Mouse (Mus musculus) forebrain, embryonic 10.5 days (tissue): ENCODE measurements around the gene Gpr155. TPM values are rescaled to one million over a fixed set of nuclear protein-coding genes. Genes with fewer than 3 reads are reported as not detected.
A peak's percentile ranks its signal among the peaks of the same experiment; 100 is the strongest.

Source experiments
- DNase-seq: peaks from one replicate; pipeline ENCODE4 v3.0.0-alpha.2; 2017; ENCODE audit warnings: low spot score; ENCODE audit errors: extremely low spot score
- H3K27ac ChIP-seq: fragments of 300-500 bp; sonication (generic); 2 replicates; pipeline ENCODE4 v1.5.1; 2016; ENCODE audit warnings: mild to moderate bottlenecking
- H3K27me3 ChIP-seq: fragments of 300-500 bp; sonication (generic); 2 replicates; pipeline ENCODE4 v1.6.1; 2016; ENCODE audit warnings: mild to moderate bottlenecking; ENCODE audit not compliant: poor library complexity, severe bottlenecking
- H3K36me3 ChIP-seq: fragments of 300-500 bp; sonication (generic); replicated peaks from 2 replicates; pipeline ENCODE4 v1.6.1; 2016; ENCODE audit warnings: mild to moderate bottlenecking, moderate library complexity
- H3K4me1 ChIP-seq: fragments of 300-500 bp; sonication (generic); 2 replicates; pipeline ENCODE4 v1.6.1; 2016
- H3K4me3 ChIP-seq: fragments of 300-500 bp; sonication (generic); 2 replicates; pipeline ENCODE4 v1.5.1; 2016; ENCODE audit warnings: mild to moderate bottlenecking, moderate library complexity
- H3K9me3 ChIP-seq: fragments of 300-500 bp; sonication (generic); 2 replicates; pipeline ENCODE4 v1.6.1; 2016; ENCODE audit warnings: mild to moderate bottlenecking, moderate library complexity
- WGBS: fragments of 180-500 bp; shearing (Covaris S2); methylation state at CpG from one replicate; pipeline ENCODE4 v1.1.7; 2016; 5-methylcytosine and 5-hydroxymethylcytosine counted together
- polyA plus RNA-seq: library from polyadenylated mRNA; unstranded; fragments of >200 nt; fragmentation: Nextera tagmentation; extraction: Ambion mirVana; gene quantifications from 2 replicates; pipeline ENCODE4 v1.2.1, GENCODE M21; 2016

The Gpr155 gene
- polyA plus RNA-seq, 1 experiment from 2014 or later, result 2.2 TPM

GRCm38 (mm10) chr2:73380298-73380975, 5.9 kb downstream of the Gpr155 start:
- Histone ChIP-seq H3K9me3 (no peaks in the 10 kb centered on the region), H3K36me3 (no peaks in the 10 kb centered on the region), H3K4me3 (no peak overlapping the region), H3K27ac (no peak overlapping the region), H3K27me3 (peaks cover 21% of the 10 kb centered on the region), H3K4me1 (no peaks in the 10 kb centered on the region; the same call in 1 of the 2 replicates)
- no peak for DNase-seq
- WGBS, result 87% methylated on average over 9 of the region's 9 CpGs

GRCm38 (mm10) chr2:73379656-73380055, 6.7 kb downstream of the Gpr155 start:
- no peaks in the 10 kb centered on the region for H3K9me3 ChIP-seq
- H3K27ac ChIP-seq, result no peak overlapping the region
- H3K27me3 ChIP-seq, result peaks cover 13% of the 10 kb centered on the region
- no peaks in the 10 kb centered on the region for H3K36me3 ChIP-seq
- H3K4me3 ChIP-seq, result no peak overlapping the region
- WGBS, result 79% methylated on average over 5 of the region's 5 CpGs
- H3K4me1 ChIP-seq, result no peaks in the 10 kb centered on the region; the same call in 1 of the 2 replicates
- no peak for DNase-seq

GRCm38 (mm10) chr2:73378326-73378725, 8.0 kb downstream of the Gpr155 start:
- WGBS, result 89% methylated on average over 5 of the region's 5 CpGs
- Histone ChIP-seq H3K27ac (no peak overlapping the region), H3K9me3 (no peaks in the 10 kb centered on the region), H3K4me3 (no peak overlapping the region), H3K36me3 (no peaks in the 10 kb centered on the region), H3K4me1 (no peaks in the 10 kb centered on the region; the same call in 1 of the 2 replicates), H3K27me3 (no peaks in the 10 kb centered on the region; the same call in 1 of the 2 replicates)
- DNase-seq, result no peak

DNA sequence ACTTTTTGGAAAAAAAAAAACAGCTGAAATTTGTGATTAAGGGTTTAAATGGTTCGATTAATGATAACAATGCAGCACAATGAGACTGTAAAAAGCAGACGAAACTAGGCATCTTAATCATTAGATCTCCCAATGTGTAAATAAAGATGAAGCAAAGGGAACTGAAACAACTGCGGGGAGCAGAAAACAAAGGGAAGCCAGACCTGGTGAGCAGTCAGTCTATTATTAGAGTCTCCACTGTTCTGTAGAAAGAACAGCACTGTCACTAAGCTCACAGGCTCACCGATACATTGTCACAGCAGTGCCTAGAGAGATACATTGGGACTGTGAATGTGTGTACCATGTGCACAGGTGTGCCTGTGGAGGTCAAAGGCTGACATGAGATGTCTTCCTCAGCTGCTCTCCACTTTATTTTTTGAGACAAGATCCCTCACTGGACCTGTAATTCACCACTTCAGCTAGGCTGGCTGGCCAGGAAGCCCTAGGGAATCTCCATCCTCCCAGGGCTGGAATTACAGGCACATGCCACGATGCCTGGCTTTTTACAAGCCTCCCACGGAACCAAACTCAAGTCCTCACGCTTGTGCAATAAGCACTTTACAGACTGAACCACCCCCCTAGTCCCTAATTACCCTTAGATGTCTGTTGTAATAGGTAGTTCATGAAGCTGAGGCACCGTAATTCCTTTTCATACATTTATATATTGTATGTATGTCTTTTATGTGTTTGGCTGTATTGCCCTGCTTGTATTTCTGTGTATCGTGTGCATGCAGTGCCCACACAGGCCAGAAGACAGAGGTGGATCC, 14.6 kb downstream of the Gpr155 start:
- no peaks in the 10 kb centered on the region for H3K9me3 ChIP-seq
- no peak overlapping the region for H3K27ac ChIP-seq
- no peaks in the 10 kb centered on the region; the same call in 1 of the 2 replicates for H3K27me3 ChIP-seq
- DNase-seq, result no peak
- 79% methylated on average over 9 of the region's 9 CpGs for WGBS
- no peak overlapping the region for H3K4me3 ChIP-seq
- no peaks in the 10 kb centered on the region for H3K4me1 ChIP-seq
- no peaks in the 10 kb centered on the region for H3K36me3 ChIP-seq

- DNase-seq, result no peak
- Histone ChIP-seq H3K27me3 (no peaks in the 10 kb centered on the region), H3K36me3 (no peaks in the 10 kb centered on the region), H3K9me3 (no peaks in the 10 kb centered on the region), H3K4me3 (no peak overlapping the region), H3K4me1 (no peaks in the 10 kb centered on the region), H3K27ac (no peak overlapping the region)
- WGBS, result 84% methylated on average over 5 of the region's 5 CpGs
Measured at GRCm38 (mm10) chr2:73363448-73363847, 22.9 kb downstream of the Gpr155 start.

DNA sequence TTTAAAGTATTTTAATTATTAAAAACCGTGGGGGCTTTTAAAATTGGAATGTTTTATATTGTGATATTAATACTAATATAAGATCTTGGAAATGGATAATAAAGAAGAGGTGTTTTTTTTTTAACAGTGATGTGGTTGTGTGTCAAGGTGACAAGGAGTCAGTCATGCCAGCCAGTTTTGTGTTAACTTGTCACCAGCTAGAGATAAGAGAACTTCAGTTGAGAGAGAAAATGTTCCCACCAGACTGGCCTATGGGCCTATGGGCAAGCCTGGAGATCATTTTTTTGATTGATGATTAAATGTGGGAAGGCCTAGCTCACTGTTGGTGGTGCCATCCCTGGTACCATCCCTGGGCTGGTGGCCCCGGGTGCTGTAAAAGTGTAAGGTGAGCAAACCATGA, 25.8 kb downstream of the Gpr155 start:
- no peaks in the 10 kb centered on the region for H3K4me1 ChIP-seq
- H3K27ac ChIP-seq, result no peak overlapping the region
- H3K4me3 ChIP-seq, result no peak overlapping the region
- DNase-seq, result no peak
- H3K36me3 ChIP-seq, result no peaks in the 10 kb centered on the region
- no peaks in the 10 kb centered on the region for H3K9me3 ChIP-seq
- no peaks in the 10 kb centered on the region for H3K27me3 ChIP-seq
- 75% methylated on average over 2 of the region's 2 CpGs for WGBS

GRCm38 (mm10) chr2:73359941-73360340, 26.4 kb downstream of the Gpr155 start:
- 92% methylated on average over 5 of the region's 5 CpGs for WGBS
- DNase-seq, result no peak
- H3K4me3 ChIP-seq, result no peak overlapping the region
- no peaks in the 10 kb centered on the region for H3K9me3 ChIP-seq
- H3K36me3 ChIP-seq, result no peaks in the 10 kb centered on the region
- no peaks in the 10 kb centered on the region for H3K4me1 ChIP-seq
- no peaks in the 10 kb centered on the region for H3K27me3 ChIP-seq
- no peak overlapping the region for H3K27ac ChIP-seq

GRCm38 (mm10) chr2:73357004-73357403, 29.4 kb downstream of the Gpr155 start:
- Histone ChIP-seq H3K4me1 (peaks cover 2% of the 10 kb centered on the region), H3K27ac (peak overlapping the region; percentile 3; the same call in 1 of the 2 replicates), H3K27me3 (no peaks in the 10 kb centered on the region), H3K9me3 (no peaks in the 10 kb centered on the region), H3K36me3 (no peaks in the 10 kb centered on the region), H3K4me3 (no peak overlapping the region)
- peak; percentile 37 for DNase-seq
- 67% methylated on average over 18 of the region's 18 CpGs for WGBS

DNA sequence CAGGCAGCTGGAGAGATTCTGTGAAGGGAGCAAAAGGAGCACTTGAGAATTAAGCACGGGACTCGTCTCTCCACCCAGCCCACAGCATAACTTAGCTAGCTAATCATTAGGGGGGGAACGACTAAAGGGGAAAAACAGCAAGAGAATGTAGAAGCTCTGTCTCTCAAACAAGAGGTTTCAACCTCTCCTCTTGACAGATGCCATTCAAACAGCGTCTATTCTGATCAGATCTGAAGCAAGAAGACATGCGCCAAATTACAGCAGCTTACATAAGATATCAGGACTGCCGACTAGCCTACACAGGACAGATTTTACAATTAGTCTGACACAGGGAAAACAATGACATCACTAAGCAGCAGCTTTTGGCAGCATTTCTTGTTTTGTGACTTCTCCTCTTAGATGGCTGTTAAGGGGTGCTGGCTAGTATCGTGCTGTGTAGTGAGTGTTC, 34.4 kb downstream of the Gpr155 start:
- Histone ChIP-seq H3K4me1 (peaks cover 16% of the 10 kb centered on the region), H3K27ac (no peak overlapping the region), H3K4me3 (no peak overlapping the region), H3K9me3 (no peaks in the 10 kb centered on the region), H3K36me3 (no peaks in the 10 kb centered on the region), H3K27me3 (no peaks in the 10 kb centered on the region)
- WGBS, result 75% methylated on average over 7 of the region's 7 CpGs
- no peak for DNase-seq

- Histone ChIP-seq H3K27me3 (no peaks in the 10 kb centered on the region), H3K4me3 (no peak overlapping the region), H3K4me1 (peaks cover 16% of the 10 kb centered on the region), H3K36me3 (no peaks in the 10 kb centered on the region), H3K9me3 (no peaks in the 10 kb centered on the region), H3K27ac (no peak overlapping the region)
- WGBS, result 79% methylated on average over 5 of the region's 5 CpGs
- no peak for DNase-seq
Measured at GRCm38 (mm10) chr2:73351496-73351895, 34.9 kb downstream of the Gpr155 start.

GRCm38 (mm10) chr2:73348221-73348620, 38.2 kb downstream of the Gpr155 start:
- no peaks in the 10 kb centered on the region for H3K36me3 ChIP-seq
- no peak for DNase-seq
- H3K9me3 ChIP-seq, result no peaks in the 10 kb centered on the region
- no peaks in the 10 kb centered on the region for H3K27me3 ChIP-seq
- H3K27ac ChIP-seq, result no peak overlapping the region
- H3K4me1 ChIP-seq, result peaks cover 16% of the 10 kb centered on the region
- no peak overlapping the region for H3K4me3 ChIP-seq
- 87% methylated on average over 6 of the region's 6 CpGs for WGBS

DNA sequence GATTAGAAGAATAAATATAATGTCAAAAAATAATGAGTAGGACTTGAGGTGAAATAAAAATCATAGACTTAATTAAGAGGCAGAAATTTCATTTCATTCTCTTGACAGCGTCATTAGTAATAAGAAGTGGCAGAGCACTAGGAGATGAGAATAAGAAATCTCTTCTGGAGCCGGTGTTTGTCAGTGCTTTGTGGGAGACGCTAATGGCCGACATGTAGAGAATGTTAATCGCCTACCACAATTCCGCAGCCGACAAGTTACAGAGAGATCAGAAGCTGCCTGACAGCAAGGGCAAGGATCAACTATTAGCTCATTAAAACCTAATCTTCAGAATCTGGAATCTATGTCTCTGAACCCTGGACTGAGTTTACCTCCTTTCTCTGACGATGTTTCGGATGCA, 38.6 kb downstream of the Gpr155 start:
- H3K4me1 ChIP-seq, result peaks cover 16% of the 10 kb centered on the region
- no peaks in the 10 kb centered on the region for H3K36me3 ChIP-seq
- WGBS, result 81% methylated on average over 9 of the region's 9 CpGs
- H3K4me3 ChIP-seq, result no peak overlapping the region
- no peaks in the 10 kb centered on the region for H3K27me3 ChIP-seq
- DNase-seq, result no peak
- no peaks in the 10 kb centered on the region for H3K9me3 ChIP-seq
- no peak overlapping the region for H3K27ac ChIP-seq

DNA sequence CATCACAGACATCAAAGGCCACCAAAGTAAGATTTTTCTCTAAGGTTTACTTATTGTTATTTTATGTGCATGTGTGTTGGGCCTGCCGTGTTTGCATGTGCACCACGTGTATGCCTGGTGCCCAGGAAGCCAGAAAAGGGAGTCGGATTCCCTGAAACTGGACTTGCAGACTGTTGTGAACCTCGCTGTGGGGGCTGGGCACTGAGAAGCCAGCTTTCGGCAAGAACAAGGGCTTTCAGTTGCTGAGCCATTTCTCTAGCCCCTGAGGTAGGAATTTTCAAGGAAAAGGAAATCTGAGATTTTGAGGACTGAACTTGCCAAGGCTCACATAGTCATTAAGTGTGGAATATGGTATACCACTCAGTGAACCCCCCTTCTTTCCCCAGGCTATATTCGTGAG, 39.2 kb downstream of the Gpr155 start:
- 0 out of 2 replicates have a peak overlapping the region, but pooled peaks have one; percentile 21 for H3K27ac ChIP-seq
- peaks cover 15% of the 10 kb centered on the region for H3K4me1 ChIP-seq
- WGBS, result 73% methylated on average over 6 of the region's 6 CpGs
- H3K36me3 ChIP-seq, result no peaks in the 10 kb centered on the region
- H3K4me3 ChIP-seq, result no peak overlapping the region
- no peaks in the 10 kb centered on the region for H3K9me3 ChIP-seq
- DNase-seq, result no peak
- no peaks in the 10 kb centered on the region for H3K27me3 ChIP-seq
